ENCODE assay signal across 24 mouse cellular contexts in genomic region chr15:66474441-66474840, GRCm38 (mm10). TPM values are rescaled to one million over a fixed set of nuclear protein-coding genes. Genes with fewer than 3 reads are reported as not detected.
A peak's percentile ranks its signal among the peaks of the same experiment; 100 is the strongest.
DNase-seq lines count a peak whose midpoint lies in the region; ATAC-seq and TF ChIP-seq lines count a peak whose summit lies in the region.
"Had no signal": no experiment of that assay in that cellular context is flagged by ENCODE, and none has a peak within 500 bp of the region (broad histone marks: within the 10 kb centered on the region; RNA-seq: fewer than 3 reads in every experiment).

No protein-coding gene starts in this region.

- no peak for TF ChIP-seq CTCF in layer of hippocampus, adult 2 months (conservative IDR thresholded peaks at IDR 0.05)

- DNase-seq in layer of hippocampus, adult 2 months (ENCODE audit: low spot score in 2 of 2), result no peak
- DNase-seq in layer of hippocampus, adult 8-10 months (ENCODE audit: low spot score in 2 of 2), result no peak
- DNase-seq in retina, embryonic 14.5 days (ENCODE audit: low spot score), result peak; percentile 52
- DNase-seq in retina, postnatal 1 day, result peak; percentile 51
- DNase-seq: adrenal gland, adult 2 months; adrenal gland, postnatal 10 days; adrenal gland, postnatal 25 days; cerebellum, adult 11 months; cerebellum, adult 18-20 months; cerebellum, adult 8-10 months; cerebellum, adult 9-11 months; cerebellum, postnatal 14 days; cerebellum, postnatal 36 days; embryo, embryonic 11 days had no signal

- ATAC-seq in megakaryocyte-erythroid progenitor cell, adult 5-6 weeks (replicated peaks; ENCODE audit: low FRiP score, low TSS enrichment, poor library complexity, severe bottlenecking), result no peak
- ATAC-seq: forebrain, embryonic 14.5 days; forebrain, embryonic 16.5 days had no signal

- no peak overlapping the region for H3K4me3 ChIP-seq in layer of hippocampus, adult 2 months
- H3K4me3 ChIP-seq: embryonic facial prominence, embryonic 12.5 days; embryonic facial prominence, embryonic 15.5 days; erythroblast, embryonic 14.5 days; forebrain, embryonic 10.5 days; forebrain, embryonic 12.5 days had no signal

- H3K27ac ChIP-seq in layer of hippocampus, adult 2 months, result 0 out of 2 replicates have a peak overlapping the region, but pooled peaks have one; percentile 88
- H3K27ac ChIP-seq: embryonic facial prominence, embryonic 12.5 days; embryonic facial prominence, embryonic 15.5 days; forebrain, embryonic 10.5 days; forebrain, embryonic 12.5 days had no signal

RNA-seq across cellular contexts. Expression of gene Lrrc6, which starts 26.3 kb away (rescaled TPM):
- 1 to 10 TPM; 2.9 to 3.1 TPM for total RNA-seq in layer of hippocampus, adult 2 months (2021)
- total RNA-seq in layer of hippocampus, adult 8-10 months (2022), result 1 to 10 TPM; 3.2 to 5.2 (median 4.3) TPM
- total RNA-seq in megakaryocyte-erythroid progenitor cell, adult 5-6 weeks (2014; fragmentation: Nextera tagmentation), result not detected in 2 replicates
- total RNA-seq in megakaryocyte-erythroid progenitor cell, adult 5-6 weeks (2017), result not detected in 2 replicates
- total RNA-seq: common myeloid progenitor, adult 5-6 weeks; MEL had no signal

Comparison
In these comparisons a context has a peak if more than half of its experiments do, and no peak if none do; other contexts are left out.
1. DNase-seq: peak in retina, embryonic 14.5 days (single experiment) and retina, postnatal 1 day (single experiment); none in layer of hippocampus, adult 2 months (0 of 2) and layer of hippocampus, adult 8-10 months (0 of 2).